Mouse (Mus musculus): ENCODE results near the gene Trip10. TPM values are rescaled to one million over a fixed set of nuclear protein-coding genes. Genes with fewer than 3 reads are reported as not detected.

Trip10 gene
- polyA plus RNA-seq (2017; shearing (Covaris generic)): 5.4 TPM

GRCm38 (mm10) chr17:57249186-57250181 lies at the start of gene Trip10:
Gene Trip10 (plus strand): TSS chr17:57249455.

GRCm38 (mm10) chr17:57228014-57228413 lies 21.2 kb upstream of the Trip10 start, which contains the start of gene C3:
Gene C3 (minus strand): TSS chr17:57228136.

GRCm38 (mm10) chr17:57248201-57248699 lies 1.0 kb upstream of the Trip10 start, which contains the start of gene Gpr108:
Gene Gpr108 (minus strand): TSS chr17:57248446.

GRCm38 (mm10) chr17:57278943-57279590 lies 29.8 kb downstream of the Trip10 start, which contains the start of gene Vav1:
Gene Vav1 (plus strand): TSS chr17:57279100.

Other genes with a start within 250 kb of the Trip10 start
- 1.0 TPM for gene Pspn, start 249.4 kb upstream of the Trip10 start, polyA plus RNA-seq (2017; shearing (Covaris generic))
- gene Gtf2f1, start 238.2 kb upstream of the Trip10 start, polyA plus RNA-seq (2017; shearing (Covaris generic)): 92.3 TPM
- 0.67 TPM for gene Gm17949, start 238.0 kb upstream of the Trip10 start, polyA plus RNA-seq (2017; shearing (Covaris generic))
- 9.0 TPM for gene Khsrp, start 217.9 kb upstream of the Trip10 start, polyA plus RNA-seq (2017; shearing (Covaris generic))
- gene Slc25a41, start 207.8 kb upstream of the Trip10 start, polyA plus RNA-seq (2017; shearing (Covaris generic)): not detected
- 1.2 TPM for gene Crb3, start 190.3 kb upstream of the Trip10 start, polyA plus RNA-seq (2017; shearing (Covaris generic))
- gene Slc25a23, start 189.6 kb upstream of the Trip10 start, polyA plus RNA-seq (2017; shearing (Covaris generic)): 3.2 TPM
- 333 TPM for gene Dennd1c, start 170.9 kb upstream of the Trip10 start, polyA plus RNA-seq (2017; shearing (Covaris generic))
- 2.2 TPM for gene Tubb4a, start 161.7 kb upstream of the Trip10 start, polyA plus RNA-seq (2017; shearing (Covaris generic))
- 10.5 TPM for gene Tnfsf9, start 144.1 kb upstream of the Trip10 start, polyA plus RNA-seq (2017; shearing (Covaris generic))
- 1.0 TPM for gene Cd70, start 99.7 kb upstream of the Trip10 start, polyA plus RNA-seq (2017; shearing (Covaris generic))
- gene Tnfsf14, start 55.3 kb upstream of the Trip10 start, polyA plus RNA-seq (2017; shearing (Covaris generic)): 10.2 TPM
- gene C3, start 21.3 kb upstream of the Trip10 start, polyA plus RNA-seq (2017; shearing (Covaris generic)): 2.6 TPM
- 91.3 TPM for gene Gpr108, start 1.0 kb upstream of the Trip10 start, polyA plus RNA-seq (2017; shearing (Covaris generic))
- gene Vav1, start 29.6 kb downstream of the Trip10 start, polyA plus RNA-seq (2017; shearing (Covaris generic)): 229 TPM
- 2.3 TPM for gene Adgre1, start 109.2 kb downstream of the Trip10 start, polyA plus RNA-seq (2017; shearing (Covaris generic))